Mouse (Mus musculus) thymus, adult 2 months (tissue): ENCODE measurements around the gene Selenoo. TPM values are rescaled to one million over a fixed set of nuclear protein-coding genes. Genes with fewer than 3 reads are reported as not detected.

Experiments used
- DNase-seq: peaks from one replicate; pipeline ENCODE4 v3.0.0; 2021
- H3K27ac ChIP-seq: fragments of 200-500 bp; 2 replicates; pipeline ENCODE4 v1.5.1; 2012; ENCODE audit warnings: low read length, control low read depth; ENCODE audit not compliant: control insufficient read depth, insufficient read depth
- H3K27me3 ChIP-seq: fragments of 200-500 bp; 2 replicates; pipeline ENCODE4 v1.6.1; 2012; ENCODE audit warnings: mild to moderate bottlenecking, low read length, moderate library complexity, mixed read lengths; ENCODE audit not compliant: control insufficient read depth, insufficient read depth
- H3K36me3 ChIP-seq: fragments of 200-500 bp; 2 replicates; pipeline ENCODE4 v1.6.1; 2012; ENCODE audit warnings: mild to moderate bottlenecking, low read length, moderate library complexity; ENCODE audit not compliant: control insufficient read depth, insufficient read depth
- H3K4me1 ChIP-seq: fragments of 200-500 bp; replicated peaks from 2 replicates; pipeline ENCODE4 v1.6.1; 2012; ENCODE audit warnings: low read length; ENCODE audit not compliant: control insufficient read depth, insufficient read depth
- H3K4me3 ChIP-seq: fragments of 200-500 bp; 2 replicates; pipeline ENCODE4 v1.5.1; 2012; ENCODE audit warnings: mild to moderate bottlenecking, low read length, control low read depth, moderate library complexity; ENCODE audit not compliant: control insufficient read depth, insufficient read depth
- CTCF ChIP-seq: fragments of 200-500 bp; IDR thresholded peaks from 2 replicates; pipeline ENCODE4 v1.5.1; 2012; ENCODE audit warnings: mild to moderate bottlenecking, control low read depth, low read length, moderate library complexity, borderline replicate concordance; ENCODE audit not compliant: control insufficient read depth, poor library complexity, insufficient read depth; ENCODE audit errors: extremely low read depth
- POLR2A ChIP-seq: fragments of 200-500 bp; IDR thresholded peaks from 2 replicates; pipeline ENCODE4 v1.6.1; 2012; ENCODE audit warnings: mild to moderate bottlenecking, low read length, control low read depth, moderate library complexity; ENCODE audit not compliant: control insufficient read depth, poor library complexity, insufficient read depth; ENCODE audit errors: extremely low read depth
- WGBS: fragments of 180-500 bp; shearing (Covaris S2); methylation state at CpG from one replicate; pipeline ENCODE4 v1.1.7; 2018; 5-methylcytosine and 5-hydroxymethylcytosine counted together
- polyA plus RNA-seq: library from polyadenylated mRNA; depleted of rRNA; stranded (reverse); fragments of >200 nt; gene quantifications from 2 replicates; pipeline ENCODE4 v1.2.3, GENCODE M21; 2012

Gene Selenoo
- polyA plus RNA-seq, 1 experiment = 62.4 TPM

GRCm38 (mm10) chr15:89060032-89060681, 28.7 kb upstream of the Selenoo start:
- no peak for DNase-seq
- H3K36me3 ChIP-seq = no peaks in the 10 kb centered on the region
- WGBS = 8% methylated on average over 40 of the region's 48 CpGs
- TF ChIP-seq POLR2A = no peak
- TF ChIP-seq CTCF = no peak
- peaks cover 8% of the 10 kb centered on the region; the same call in 1 of the 2 replicates for H3K27me3 ChIP-seq
- peaks cover 4% of the 10 kb centered on the region; the same call in 1 of the 2 replicates for H3K4me1 ChIP-seq
- no peak overlapping the region for H3K27ac ChIP-seq
- H3K4me3 ChIP-seq = peak overlapping the region; percentile 4; the same call in 1 of the 2 replicates

GRCm38 (mm10) chr15:89060811-89061460, 27.9 kb upstream of the Selenoo start:
- peaks cover 8% of the 10 kb centered on the region; the same call in 1 of the 2 replicates for H3K27me3 ChIP-seq
- 94% methylated on average over 12 of the region's 12 CpGs for WGBS
- H3K36me3 ChIP-seq = no peaks in the 10 kb centered on the region
- no peak for TF ChIP-seq CTCF
- no peak for TF ChIP-seq POLR2A
- H3K27ac ChIP-seq = no peak overlapping the region
- H3K4me1 ChIP-seq = peaks cover 4% of the 10 kb centered on the region; the same call in 1 of the 2 replicates
- no peak for DNase-seq
- H3K4me3 ChIP-seq = no peak overlapping the region

GRCm38 (mm10) chr15:89061761-89062517, 26.9 kb upstream of the Selenoo start:
- 96% methylated on average over 6 of the region's 6 CpGs for WGBS
- Histone ChIP-seq H3K4me3 (no peak overlapping the region), H3K36me3 (no peaks in the 10 kb centered on the region), H3K27me3 (peaks cover 8% of the 10 kb centered on the region; the same call in 1 of the 2 replicates), H3K27ac (no peak overlapping the region), H3K4me1 (peaks cover 4% of the 10 kb centered on the region; the same call in 1 of the 2 replicates)
- no peak for DNase-seq
- TF ChIP-seq CTCF (no peak), POLR2A (no peak)

- DNase-seq = no peak
- peaks cover 8% of the 10 kb centered on the region; the same call in 1 of the 2 replicates for H3K27me3 ChIP-seq
- H3K27ac ChIP-seq = no peak overlapping the region
- TF ChIP-seq POLR2A = no peak
- no peak for TF ChIP-seq CTCF
- 94% methylated on average over 5 of the region's 5 CpGs for WGBS
- H3K4me3 ChIP-seq = no peak overlapping the region
- H3K36me3 ChIP-seq = no peaks in the 10 kb centered on the region
- H3K4me1 ChIP-seq = peaks cover 4% of the 10 kb centered on the region; the same call in 1 of the 2 replicates
Observed at GRCm38 (mm10) chr15:89062518-89062910, 26.4 kb upstream of the Selenoo start.

GRCm38 (mm10) chr15:89063001-89063400, 25.9 kb upstream of the Selenoo start:
- no peak overlapping the region for H3K4me3 ChIP-seq
- no peak for DNase-seq
- H3K27ac ChIP-seq = no peak overlapping the region
- H3K4me1 ChIP-seq = peaks cover 4% of the 10 kb centered on the region; the same call in 1 of the 2 replicates
- WGBS = 93% methylated on average over 7 of the region's 7 CpGs
- H3K27me3 ChIP-seq = peaks cover 8% of the 10 kb centered on the region; the same call in 1 of the 2 replicates
- H3K36me3 ChIP-seq = no peaks in the 10 kb centered on the region
- no peak for TF ChIP-seq POLR2A
- TF ChIP-seq CTCF = no peak

- Histone ChIP-seq H3K4me1 (peaks cover 4% of the 10 kb centered on the region; the same call in 1 of the 2 replicates), H3K36me3 (no peaks in the 10 kb centered on the region), H3K4me3 (no peak overlapping the region), H3K27me3 (peaks cover 8% of the 10 kb centered on the region; the same call in 1 of the 2 replicates), H3K27ac (no peak overlapping the region)
- DNase-seq = no peak
- no peak for TF ChIP-seq CTCF
- no peak for TF ChIP-seq POLR2A
- 85% methylated on average over 6 of the region's 6 CpGs for WGBS
Observed at GRCm38 (mm10) chr15:89063536-89063935, 25.3 kb upstream of the Selenoo start.
